Mouse (Mus musculus): ENCODE results near the gene Ttll1.
"Not testable (repeated sequence)": the region's sequence is repeated elsewhere in the genome, so short reads cannot be mapped to it uniquely, and the experiment has no call there.

Gene Ttll1

DNA sequence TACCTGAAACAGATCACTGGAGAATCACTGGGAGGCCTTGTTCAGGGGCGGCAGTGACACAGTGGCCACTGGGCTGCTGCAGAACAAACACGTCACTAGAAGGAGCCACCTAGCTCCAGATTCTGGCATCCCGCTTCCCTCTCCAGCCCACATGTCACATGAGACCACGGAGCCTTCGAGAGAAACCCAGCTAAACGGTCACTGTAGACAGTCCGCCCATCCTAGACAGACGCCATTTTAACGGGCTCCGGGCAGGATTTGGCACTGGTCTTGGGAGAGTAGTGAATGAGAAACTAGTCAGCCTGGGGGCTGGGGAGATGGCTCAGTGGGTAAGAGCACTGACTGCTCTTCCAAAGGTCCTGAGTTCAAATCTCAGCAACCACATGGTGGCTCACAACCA, 26.4 kb downstream of the Ttll1 start:
- in situ Hi-C loops (cut with MboI; ENCODE audit: low sequenced_read_pairs), result no loop called here

DNA sequence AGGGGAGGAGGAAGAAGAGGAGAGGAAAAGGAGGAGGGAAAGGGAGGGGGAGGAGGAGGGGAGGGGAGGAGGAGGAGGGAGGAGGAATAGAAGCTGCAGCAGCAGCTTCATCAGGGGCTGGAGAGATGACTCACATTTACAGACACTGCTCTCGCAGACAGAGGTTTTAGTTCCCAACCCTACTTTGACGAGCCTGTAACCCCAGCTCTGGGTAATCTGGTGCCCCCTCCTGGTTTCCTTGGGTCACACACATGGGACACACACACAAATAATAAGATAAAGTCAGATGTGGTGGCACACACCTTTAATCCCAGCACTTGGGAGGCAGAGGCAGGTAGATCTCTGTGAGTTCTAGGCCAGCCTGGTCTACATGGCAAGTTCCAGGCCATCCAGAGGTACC, 27.2 kb downstream of the Ttll1 start:
- in situ Hi-C loops (cut with MboI; ENCODE audit: low sequenced_read_pairs), result no loop called here

DNA sequence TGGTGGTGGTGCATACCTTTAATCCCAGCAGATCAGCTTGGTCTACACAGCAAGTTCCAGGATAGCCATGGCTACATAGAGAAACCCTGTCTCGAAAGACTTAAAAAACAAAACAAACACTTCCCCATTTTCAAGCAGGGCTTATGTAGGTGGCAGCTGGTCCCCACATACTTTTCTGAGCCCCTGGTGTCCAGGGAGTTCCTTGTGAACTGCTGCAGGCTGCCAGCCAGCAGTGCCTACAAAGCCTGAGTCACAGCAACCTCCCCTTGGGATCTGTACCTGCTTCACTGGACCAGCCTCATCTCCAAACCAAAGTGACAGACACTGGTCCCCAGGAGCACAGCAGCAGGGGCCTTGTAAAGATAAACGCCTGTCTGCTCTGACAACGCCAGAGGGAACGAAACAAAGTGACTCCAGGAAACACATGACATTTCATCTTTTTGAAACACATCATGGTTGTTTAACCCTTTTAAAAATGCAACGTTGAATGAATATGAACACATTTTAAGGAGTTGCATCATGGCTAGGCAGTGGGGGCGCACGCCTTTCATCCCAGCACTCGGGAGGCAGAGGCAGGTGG, 28.0 kb downstream of the Ttll1 start:
- in situ Hi-C loops (cut with MboI; ENCODE audit: low sequenced_read_pairs), result no loop called here

DNA sequence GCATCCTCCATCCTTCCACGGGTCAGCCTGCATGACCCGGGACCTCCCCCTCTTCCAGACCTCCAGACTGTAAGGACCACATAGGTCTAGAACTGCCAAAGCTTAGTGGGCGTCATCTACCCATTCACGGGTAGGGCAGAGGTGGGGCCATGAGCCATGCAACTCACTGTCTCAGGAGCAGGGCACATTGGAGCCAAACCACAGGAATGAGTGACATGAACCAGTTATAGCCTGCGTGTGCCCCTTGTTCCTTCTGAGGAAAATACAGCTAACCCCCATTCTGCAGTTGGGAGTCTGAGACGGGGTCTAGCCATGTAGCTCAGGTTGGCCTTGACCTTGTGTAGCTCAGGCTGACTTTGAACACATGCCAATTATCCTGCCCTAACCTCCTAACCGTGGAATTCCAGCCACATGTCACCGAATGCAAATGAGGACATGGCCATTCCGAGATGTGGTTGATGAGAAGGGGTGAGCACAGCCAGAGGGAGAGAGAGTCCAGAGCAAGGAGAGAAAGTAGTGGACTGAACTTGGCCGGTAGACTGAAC, 29.4 kb downstream of the Ttll1 start:
- in situ Hi-C loops (cut with MboI; ENCODE audit: low sequenced_read_pairs), result no loop called here

DNA sequence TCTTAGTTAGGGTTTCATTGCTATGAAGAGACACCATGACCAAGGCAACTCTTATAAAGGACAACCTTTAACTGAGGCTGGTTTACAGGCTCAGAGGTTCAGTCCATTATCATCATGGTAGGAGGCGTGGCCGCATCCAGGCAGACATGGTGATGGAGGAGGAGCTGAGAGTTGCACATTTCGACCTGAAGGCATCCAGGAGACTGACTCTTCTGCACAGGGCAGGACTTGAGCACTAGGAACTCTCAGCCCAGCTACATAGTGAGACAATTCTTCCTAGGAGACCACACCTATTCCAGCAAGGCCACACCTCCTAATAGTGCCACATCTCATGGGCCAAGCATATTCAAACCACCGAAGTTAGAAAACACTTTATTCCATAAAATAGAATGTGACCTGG, 30.9 kb downstream of the Ttll1 start:
- in situ Hi-C loops (cut with MboI; ENCODE audit: low sequenced_read_pairs), result no loop called here

DNA sequence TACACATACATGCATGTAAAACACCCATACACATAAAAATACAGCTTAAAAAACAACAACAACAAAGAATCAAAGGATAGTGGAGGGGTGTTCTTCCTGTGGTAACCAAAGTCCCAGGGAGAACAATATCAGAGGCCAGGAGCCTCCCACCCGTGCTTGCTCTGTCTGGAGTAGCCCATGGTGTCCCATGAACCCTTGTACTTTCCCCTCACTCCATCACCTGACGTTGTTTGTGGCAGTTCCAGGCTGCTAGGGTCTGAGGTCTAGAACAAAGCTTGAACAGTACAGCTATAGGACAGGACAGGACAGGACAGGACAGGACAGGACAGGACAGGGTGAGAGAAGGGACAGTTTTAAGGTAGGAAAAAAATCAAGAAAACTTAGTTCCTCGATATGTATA, 32.6 kb downstream of the Ttll1 start:
- in situ Hi-C loops (cut with MboI; ENCODE audit: low sequenced_read_pairs), result no loop called here

DNA sequence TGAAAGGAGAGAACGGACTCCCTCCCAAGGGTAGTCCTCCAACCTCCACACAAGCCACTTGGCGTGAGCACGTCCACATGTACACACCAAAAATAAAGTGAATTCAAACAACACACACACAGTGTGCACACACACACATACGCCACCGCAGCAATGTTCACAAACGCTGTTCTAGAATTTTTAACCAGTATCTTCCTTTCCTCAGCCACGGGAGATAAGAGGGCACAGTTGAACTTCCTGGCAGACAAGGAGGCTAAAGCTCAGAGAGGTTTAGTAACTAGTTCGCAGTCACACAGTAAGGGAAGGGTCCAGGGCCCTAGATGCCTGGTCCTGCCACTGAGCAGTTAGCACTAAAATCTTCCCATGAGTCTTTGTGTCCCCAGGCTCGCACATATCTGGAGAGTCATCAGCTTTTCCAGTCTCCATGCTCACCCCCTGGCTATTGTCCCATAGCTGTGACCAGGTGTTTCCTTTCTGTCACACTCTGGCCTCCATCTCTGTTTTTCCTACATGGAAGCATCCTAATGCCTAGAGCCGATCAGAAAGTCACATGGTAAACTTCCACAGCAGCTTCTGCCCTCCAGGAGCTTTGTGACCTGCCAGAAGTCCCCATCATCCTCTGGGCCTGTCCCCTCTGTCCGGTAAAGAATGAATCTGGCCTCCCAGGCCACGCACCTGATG, 34.0 kb downstream of the Ttll1 start:
- in situ Hi-C loops (cut with MboI; ENCODE audit: low sequenced_read_pairs), result no loop called here

DNA sequence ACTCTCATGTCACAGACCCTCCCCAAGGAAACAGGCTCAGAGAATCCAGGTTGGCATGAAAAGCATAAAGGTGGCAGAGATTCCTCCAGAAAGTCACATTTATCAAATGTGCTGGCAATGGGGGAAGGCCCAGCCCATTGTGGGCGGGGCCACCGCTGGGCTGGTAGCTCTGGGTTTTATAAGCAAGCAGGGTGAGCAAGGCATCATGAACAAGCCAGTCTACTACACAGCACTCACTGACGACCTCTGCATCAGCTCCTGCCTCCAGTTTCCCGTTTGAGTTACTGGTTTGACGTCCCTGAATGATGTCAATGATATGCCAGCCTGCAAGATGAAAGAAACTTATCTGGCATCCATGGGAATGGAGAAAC, 36.2 kb downstream of the Ttll1 start:
- in situ Hi-C loops (cut with MboI; ENCODE audit: low sequenced_read_pairs), result no loop called here

DNA sequence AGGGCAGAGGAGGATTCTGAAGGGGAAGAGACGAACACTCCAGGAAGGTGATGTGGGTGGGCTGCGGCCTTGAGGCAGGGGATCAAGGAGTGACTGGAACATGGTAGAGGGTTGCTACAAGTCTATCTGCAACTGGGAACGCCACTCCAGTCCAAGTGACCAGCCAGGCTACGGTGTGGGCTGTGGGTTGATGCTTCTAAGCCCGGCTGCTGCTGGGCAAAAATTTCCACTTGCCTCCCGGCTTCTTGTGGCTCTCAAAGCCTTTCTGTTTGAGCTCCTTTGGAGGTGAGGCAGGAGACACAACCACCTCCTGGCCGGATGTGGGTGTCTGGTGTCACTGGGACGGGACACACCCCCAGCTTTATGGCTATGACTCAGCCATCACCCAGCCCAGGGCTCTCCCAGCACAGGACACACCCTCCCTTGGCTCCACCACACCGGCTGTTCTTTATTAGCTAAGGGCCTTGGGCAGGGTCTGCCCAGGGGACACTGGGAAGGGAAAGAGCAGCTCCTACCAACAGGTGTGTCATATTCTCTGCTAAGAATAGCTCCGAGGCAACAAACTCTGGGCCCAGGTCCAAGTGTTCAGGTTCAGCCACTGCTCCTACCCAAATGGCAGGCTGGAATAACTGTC, 36.7 kb downstream of the Ttll1 start:
- in situ Hi-C loops (cut with MboI; ENCODE audit: low sequenced_read_pairs), result no loop called here

DNA sequence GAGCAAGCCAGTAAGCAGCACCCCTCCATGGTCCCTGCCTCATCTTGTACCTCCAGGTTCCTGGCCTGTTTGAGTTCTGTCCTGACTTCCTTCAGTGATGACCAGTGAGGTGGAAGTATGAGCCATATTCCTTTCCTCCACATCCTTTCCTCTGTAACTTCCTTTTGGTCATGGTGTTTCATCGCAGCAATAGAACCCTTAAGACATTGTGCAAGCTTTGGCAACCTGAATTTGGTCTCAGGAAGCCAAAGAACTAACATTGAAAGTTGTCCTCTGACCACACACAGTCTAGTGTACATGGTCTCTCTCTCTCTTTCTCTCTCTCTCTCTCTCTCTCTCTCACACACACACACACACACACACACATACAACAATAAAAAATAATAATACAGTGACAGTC, 37.4 kb downstream of the Ttll1 start:
- in situ Hi-C loops (cut with MboI; ENCODE audit: low sequenced_read_pairs), result no loop called here

DNA sequence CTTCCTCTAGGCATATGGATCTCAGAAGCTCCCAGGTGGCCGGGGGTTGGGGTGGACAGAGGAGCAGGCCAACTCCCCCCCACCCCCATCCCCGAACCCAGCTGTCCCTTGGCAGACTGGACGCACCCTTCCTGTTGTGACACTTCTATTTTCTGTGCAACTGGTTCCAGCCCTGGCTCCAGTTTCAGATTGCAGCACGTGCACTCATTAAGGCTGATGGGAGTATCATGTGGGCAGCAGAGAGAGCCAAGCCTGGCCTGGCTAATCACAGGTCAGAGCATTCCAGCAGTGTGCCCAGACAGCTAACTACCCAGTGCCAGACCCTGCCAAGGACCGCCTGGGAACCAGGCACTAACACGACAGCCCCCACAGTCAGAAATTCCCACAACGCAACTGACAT, 39.2 kb downstream of the Ttll1 start:
- in situ Hi-C loops (cut with MboI; ENCODE audit: low sequenced_read_pairs), result no loop called here

DNA sequence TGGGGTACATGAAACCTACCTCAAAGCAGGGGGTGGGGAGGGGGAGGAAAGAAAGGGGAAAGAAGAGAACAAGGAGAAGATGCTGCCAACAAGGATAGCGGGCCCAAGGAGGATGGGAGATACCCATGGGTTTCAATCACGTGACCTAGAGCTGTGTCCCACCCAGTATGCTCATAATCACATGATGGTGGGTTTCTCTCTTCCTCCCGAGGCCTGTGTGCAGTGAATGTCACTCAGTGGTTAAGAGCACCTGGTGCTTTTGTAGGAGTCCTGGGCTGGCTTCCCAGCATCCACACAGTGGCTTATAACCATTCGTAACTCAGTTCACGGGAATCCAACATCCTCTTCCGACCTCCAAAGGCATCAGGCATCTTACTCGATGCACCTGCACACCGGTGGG, 40.2 kb downstream of the Ttll1 start:
- in situ Hi-C loops (cut with MboI; ENCODE audit: low sequenced_read_pairs), result no loop called here

DNA sequence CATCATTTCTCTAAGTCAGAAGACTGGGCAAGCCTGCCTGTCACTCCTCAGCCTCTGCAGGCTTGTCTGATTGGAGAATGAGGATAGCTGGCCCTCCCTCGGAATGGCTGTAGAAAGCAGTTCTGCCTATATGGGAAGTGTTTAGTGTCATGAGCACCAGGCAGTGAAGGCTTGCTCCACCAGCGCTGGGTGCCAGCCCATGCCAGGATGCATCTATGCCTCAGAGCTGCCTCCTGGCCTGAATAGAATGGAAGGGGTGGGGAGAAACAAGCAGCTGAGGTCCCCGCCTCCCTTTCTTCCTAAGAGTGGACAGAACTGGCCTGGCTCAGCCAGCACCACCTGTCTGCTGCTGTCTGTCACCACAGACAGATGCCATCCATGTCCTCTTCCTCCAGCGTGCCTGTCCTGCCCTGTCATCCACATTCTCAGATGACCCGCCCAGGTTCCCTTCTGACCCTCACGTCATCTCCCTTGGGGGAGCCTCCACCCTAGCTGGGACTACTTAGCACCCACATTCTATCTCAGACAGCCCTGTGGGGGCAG, 41.3 kb downstream of the Ttll1 start:
- in situ Hi-C loops (cut with MboI; ENCODE audit: low sequenced_read_pairs), result no loop called here

DNA sequence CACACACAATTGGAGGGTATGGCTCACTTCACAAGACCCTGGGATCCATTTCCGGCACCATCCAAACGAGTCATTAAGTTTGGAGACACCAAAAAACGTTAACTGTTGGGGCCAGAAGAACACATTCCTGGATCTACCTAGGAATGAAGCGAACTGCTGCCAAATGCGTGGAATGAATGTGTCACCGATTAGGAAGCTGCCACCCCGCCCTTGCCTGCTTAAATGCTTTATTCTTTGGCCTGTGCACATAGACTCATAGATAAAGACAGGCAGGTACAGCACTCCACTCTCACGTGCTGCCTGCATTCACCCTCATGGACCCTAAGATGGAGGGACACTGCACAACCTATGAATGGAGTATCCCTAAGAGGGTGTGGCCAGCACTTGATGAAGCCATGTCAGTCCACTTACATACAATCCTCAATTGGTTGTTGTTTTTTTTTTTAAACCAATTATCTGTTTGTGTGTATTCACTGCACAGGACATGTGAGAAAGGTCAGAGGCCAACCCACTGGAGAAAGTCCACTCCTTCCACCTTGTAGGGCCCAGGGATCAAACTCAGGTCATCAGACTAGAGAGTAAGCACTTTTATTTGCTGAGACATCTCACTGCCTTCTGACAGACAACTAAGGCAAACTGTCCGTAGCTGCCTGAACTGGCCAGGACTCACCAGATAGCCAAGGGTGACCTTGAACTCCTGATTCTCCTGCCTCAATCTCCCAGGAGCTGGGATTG, 43.3 kb downstream of the Ttll1 start:
- in situ Hi-C loops (cut with MboI; ENCODE audit: low sequenced_read_pairs), result no loop called here

DNA sequence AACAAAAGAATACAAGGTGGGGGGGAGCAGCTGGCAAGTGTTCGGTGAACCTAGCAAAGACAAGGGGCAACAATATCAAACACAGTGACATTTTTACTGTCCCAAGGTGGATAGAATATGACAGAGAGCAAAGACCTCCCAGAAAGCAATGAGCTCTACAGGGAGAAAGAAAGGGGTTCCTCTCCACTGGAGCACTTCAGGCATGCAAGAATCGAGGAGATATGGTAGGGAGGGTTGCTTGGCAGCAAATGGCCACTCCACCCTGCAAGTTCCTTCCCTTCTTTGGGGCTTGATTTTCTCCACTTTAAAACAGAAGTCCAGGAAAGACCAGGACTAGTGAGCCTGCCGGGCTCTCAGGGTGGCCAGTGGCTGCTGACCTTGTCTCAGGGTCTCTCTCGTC, 44.4 kb downstream of the Ttll1 start:
- in situ Hi-C loops (cut with MboI; ENCODE audit: low sequenced_read_pairs), result no loop called here

DNA sequence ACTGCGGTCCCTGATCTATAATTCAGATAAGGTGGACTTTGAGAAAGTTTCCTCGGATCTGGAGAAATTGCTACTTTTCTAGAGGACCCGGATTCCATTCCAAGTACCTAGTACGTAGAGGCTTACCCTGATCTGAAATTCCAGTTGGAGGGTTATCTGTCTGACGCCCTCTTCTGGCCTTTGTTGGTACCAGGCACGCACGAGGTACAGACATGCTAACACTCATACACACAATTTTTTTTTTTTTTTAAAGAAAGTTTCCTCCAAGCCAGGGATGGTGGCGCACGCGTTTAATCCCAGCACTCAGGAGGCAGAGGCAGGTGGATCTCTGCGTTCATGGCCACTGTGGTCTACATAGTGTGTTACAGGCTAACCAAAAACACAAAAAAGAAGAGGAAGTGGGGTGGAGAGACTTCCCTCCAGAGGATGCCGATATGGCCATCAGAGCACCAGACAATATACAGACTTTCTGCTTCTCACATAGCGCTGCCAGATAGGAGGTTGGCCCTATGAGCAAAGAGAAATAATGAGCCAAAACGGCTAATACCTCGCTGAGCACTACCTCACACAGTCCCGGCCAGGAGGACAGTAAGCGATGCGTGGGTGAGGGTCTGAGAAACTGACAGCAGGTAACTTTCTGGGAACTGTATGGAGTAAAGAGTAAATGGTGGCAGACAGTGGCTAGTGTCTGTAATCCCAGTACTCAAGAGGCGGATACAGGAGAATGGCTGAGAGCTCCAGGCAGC, 45.6 kb downstream of the Ttll1 start:
- in situ Hi-C loops (cut with MboI; ENCODE audit: low sequenced_read_pairs), result no loop called here

DNA sequence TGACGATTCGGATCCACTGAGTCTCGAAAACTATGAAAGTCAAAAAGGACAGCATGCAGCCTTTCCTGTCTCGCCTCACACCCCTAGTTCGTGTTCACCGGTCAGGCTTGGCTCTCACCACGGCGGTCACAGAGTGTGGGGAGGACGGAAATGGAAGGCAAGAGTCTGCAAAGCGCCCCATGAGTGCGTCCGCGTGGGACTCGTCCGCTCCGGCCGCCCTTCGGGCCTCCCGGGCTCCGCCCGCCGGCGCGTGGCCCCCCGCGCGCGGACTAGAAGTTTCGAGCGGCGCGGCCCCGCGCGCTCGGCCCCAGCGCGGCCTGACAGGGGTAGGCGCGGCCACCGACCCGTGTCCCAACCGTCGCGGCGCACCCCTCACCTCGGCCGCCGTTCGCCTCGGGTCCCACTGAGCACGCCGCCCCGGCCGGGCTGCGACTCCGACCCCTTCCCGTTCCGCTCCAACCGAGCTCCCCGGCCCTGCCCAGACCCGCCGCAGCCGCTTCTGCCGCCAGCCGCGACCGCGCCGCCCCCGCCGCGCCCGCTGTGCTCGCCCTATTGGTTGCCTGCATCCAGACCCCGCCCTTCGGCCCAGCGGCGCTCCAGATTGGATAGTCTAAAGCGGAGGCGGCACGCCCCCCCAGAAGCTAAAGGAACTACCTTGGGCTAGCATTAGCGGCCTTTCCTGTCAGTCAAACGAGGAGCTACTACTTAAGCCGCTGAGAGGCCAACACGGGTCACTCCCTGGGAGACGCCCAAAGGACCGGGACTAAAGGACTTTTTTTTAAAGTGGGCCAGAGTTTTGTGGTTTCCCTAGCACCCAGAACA, 46.4 kb downstream of the Ttll1 start, which contains the start of gene Pacsin2:
Gene Pacsin2 (minus strand): TSS at position 524 of the 822 bp plus-strand sequence.
- in situ Hi-C loops (cut with MboI; ENCODE audit: low sequenced_read_pairs), result no loop called here

DNA sequence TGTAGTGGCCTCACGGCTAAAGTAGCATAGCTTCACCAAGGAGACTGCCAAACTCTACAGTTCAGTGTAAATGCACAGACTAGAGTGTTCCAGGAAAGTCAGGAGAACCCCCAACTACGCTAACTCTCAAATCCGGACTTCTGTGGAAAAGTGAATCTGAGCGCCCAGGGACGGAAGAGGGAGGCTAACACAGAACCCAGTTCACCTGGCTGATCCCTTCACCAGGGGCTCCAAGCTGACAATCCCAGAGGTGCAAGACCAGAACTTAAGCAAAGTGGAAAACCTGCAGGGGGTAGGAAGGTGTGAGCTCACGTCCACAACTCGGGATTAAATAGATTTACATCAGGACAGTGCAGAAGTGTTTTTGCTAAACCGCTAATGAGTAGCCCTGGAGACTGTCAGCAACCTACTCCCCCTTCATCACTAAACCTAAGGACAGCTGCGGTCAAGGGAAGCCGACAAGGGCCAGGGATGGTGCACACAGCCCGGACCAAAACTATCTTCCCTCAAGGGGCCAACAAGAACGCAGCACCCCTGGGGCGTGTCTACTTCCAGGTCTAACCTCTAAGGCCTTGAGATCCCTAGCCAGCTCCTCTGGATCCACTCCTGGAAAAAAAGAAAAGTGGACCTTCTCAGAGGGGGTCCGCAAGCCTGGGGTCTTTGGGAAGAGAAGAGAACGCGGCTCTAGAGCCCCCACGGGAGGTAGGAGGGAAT, 47.2 kb downstream of the Ttll1 start:
- in situ Hi-C loops (cut with MboI; ENCODE audit: low sequenced_read_pairs), result no loop called here

DNA sequence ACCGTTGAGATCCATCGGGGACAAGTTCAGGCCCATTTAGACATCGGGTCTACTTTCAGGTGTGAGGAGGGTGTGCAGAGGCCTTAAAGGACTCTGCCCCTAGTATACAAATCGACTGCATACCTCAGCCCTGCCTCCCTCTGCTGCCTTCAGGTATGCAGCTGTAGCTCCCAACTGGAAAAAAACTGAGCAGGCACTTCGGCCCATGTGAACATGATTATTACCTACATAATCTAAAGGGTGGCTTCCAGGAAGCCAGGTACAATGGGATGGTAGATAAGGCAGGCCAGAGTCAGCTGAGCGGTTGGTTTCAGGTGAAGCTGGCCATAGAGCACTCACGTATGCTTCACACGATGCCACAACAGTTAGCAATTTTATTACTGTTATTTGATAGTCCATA, 48.3 kb downstream of the Ttll1 start:
- in situ Hi-C loops (cut with MboI; ENCODE audit: low sequenced_read_pairs), result not testable (repeated sequence)
